Mouse (Mus musculus) layer of hippocampus, adult 9-11 months (tissue): ENCODE data around the gene Inca1.

Source experiments
- DNase-seq: peaks from one replicate; pipeline ENCODE4 v3.0.0; 2022

Gene Inca1

GRCm38 (mm10) chr11:70699722-70700556, at the start of gene Inca1, which contains the start of gene Kif1c:
Inca1 (minus strand) TSS chr11:70700155.
Kif1c (plus strand) TSS chr11:70700548.
- peak; percentile 94 for DNase-seq

- DNase-seq = no peak
These were observed 48.1 kb upstream of the Inca1 start for GRCm38 (mm10) chr11:70747876-70748545.

- no peak for DNase-seq
These were observed 45.7 kb upstream of the Inca1 start for GRCm38 (mm10) chr11:70745636-70746035.

- peak; percentile 75 for DNase-seq
These were observed 42.9 kb upstream of the Inca1 start for GRCm38 (mm10) chr11:70742581-70743459.

- peak; percentile 39 for DNase-seq
These were observed 42.2 kb upstream of the Inca1 start for GRCm38 (mm10) chr11:70742117-70742516.

GRCm38 (mm10) chr11:70741603-70742002, 41.6 kb upstream of the Inca1 start:
- DNase-seq = no peak

- DNase-seq = no peak
These were observed 37.8 kb upstream of the Inca1 start for GRCm38 (mm10) chr11:70737749-70738148.

- DNase-seq = no peak
These were observed 33.3 kb upstream of the Inca1 start for GRCm38 (mm10) chr11:70733256-70733655.

GRCm38 (mm10) chr11:70731178-70731577, 31.2 kb upstream of the Inca1 start:
- peak; percentile 48 for DNase-seq

- DNase-seq = no peak
These were observed 30.6 kb upstream of the Inca1 start for GRCm38 (mm10) chr11:70730427-70731038.

GRCm38 (mm10) chr11:70727385-70727784, 27.4 kb upstream of the Inca1 start:
- DNase-seq = no peak

GRCm38 (mm10) chr11:70726585-70726984, 26.6 kb upstream of the Inca1 start:
- DNase-seq = no peak

- no peak for DNase-seq
These were observed 24.8 kb upstream of the Inca1 start for GRCm38 (mm10) chr11:70724706-70725105.

- no peak for DNase-seq
These were observed 21.1 kb upstream of the Inca1 start for GRCm38 (mm10) chr11:70721072-70721471.

- peak; percentile 48 for DNase-seq
These were observed 20.6 kb upstream of the Inca1 start for GRCm38 (mm10) chr11:70720567-70720966.

- DNase-seq = no peak
These were observed 18.5 kb upstream of the Inca1 start for GRCm38 (mm10) chr11:70718481-70718880.

- DNase-seq = no peak
These were observed 15.9 kb upstream of the Inca1 start for GRCm38 (mm10) chr11:70715832-70716231.

GRCm38 (mm10) chr11:70713222-70713621, 13.3 kb upstream of the Inca1 start:
- DNase-seq = no peak

- peak; percentile 84 for DNase-seq
These were observed 11.1 kb upstream of the Inca1 start for GRCm38 (mm10) chr11:70711026-70711425.

GRCm38 (mm10) chr11:70706127-70706526, 6.2 kb upstream of the Inca1 start:
- no peak for DNase-seq

- no peak for DNase-seq
These were observed 2.8 kb upstream of the Inca1 start for GRCm38 (mm10) chr11:70702781-70703180.

- no peak for DNase-seq
These were observed 2.2 kb upstream of the Inca1 start for GRCm38 (mm10) chr11:70701984-70702733.
